Mouse (Mus musculus): ENCODE measurements at regions not wholly inside any gene's neighbourhood (a gene's known extent, or its start where the extent isn't known, plus 50 kb on each side); places are given as distances from the start of the nearest gene placed in this dataset.

DNA sequence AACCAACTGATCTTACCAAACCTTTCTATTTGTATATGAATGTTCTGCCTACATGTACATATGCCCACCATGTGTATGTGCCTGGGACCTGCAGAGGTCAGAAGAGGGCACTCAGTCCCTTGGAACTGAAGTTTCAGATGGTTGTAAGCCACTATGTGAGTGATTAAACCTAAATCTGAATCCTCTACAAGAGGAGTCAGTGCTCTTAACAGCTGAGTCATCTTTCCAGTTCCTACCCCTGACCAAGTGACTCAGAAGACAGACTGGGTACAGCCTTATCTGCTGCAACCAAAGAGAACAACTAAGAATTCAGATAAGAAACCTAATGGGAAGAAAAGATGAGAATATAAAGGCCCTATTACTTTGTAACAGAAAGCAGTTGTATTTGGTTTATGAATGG lies 317.9 kb downstream of the Pax3 start:
- ATAC-seq (no peak), DNase-seq (no peak)
- no peaks in the 10 kb centered on the region for H3K9me3 ChIP-seq (ENCODE audit: low read length)
- no peak overlapping the region for H3K4me3 ChIP-seq (ENCODE audit: low read depth, low read length)
- H3K27me3 ChIP-seq (ENCODE audit: insufficient read depth, low read length): no peaks in the 10 kb centered on the region
- no peak overlapping the region for H3K27ac ChIP-seq (ENCODE audit: low read depth, low read length)
- H3K4me2 ChIP-seq (ENCODE audit: low read depth): no peak overlapping the region
- H3K9ac ChIP-seq: no peak overlapping the region
- no peaks in the 10 kb centered on the region for H3K4me1 ChIP-seq (ENCODE audit: insufficient read depth)
- TF ChIP-seq CTCF (IDR thresholded peaks at IDR 0.05; ENCODE audit: low read depth): no peak
- H3K36me3 ChIP-seq (ENCODE audit: insufficient read depth): no peaks in the 10 kb centered on the region

DNA sequence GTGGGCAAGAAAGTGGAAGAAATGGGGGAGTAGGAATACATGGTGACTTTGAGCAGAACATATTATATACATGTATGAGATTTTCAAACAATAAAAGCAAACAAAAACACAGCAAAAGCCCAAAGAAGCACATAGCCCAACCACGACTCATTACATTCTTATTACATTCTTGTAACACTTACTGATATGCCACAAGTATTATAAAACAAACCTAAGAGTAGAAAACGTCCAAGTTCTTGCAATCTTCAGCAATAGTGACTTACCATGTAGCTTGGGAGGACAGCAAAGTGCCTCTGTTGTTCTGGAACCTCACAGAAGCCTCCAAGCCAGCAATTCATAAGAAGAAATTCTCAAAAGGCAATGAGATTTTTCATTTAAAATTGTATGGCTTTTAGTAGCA lies 326.8 kb downstream of the Pax3 start:
- no peaks in the 10 kb centered on the region for H3K4me1 ChIP-seq (ENCODE audit: insufficient read depth)
- no peak for TF ChIP-seq CTCF (IDR thresholded peaks at IDR 0.05; ENCODE audit: low read depth)
- no peak overlapping the region for H3K4me3 ChIP-seq (ENCODE audit: low read depth, low read length)
- H3K27me3 ChIP-seq (ENCODE audit: insufficient read depth, low read length): no peaks in the 10 kb centered on the region
- H3K4me2 ChIP-seq (ENCODE audit: low read depth): no peak overlapping the region
- H3K36me3 ChIP-seq (ENCODE audit: insufficient read depth): no peaks in the 10 kb centered on the region
- DNase-seq (no peak), ATAC-seq (no peak)
- WGBS: 69% methylated on average over 2 of the region's 2 CpGs
- H3K9me3 ChIP-seq (ENCODE audit: low read length): no peaks in the 10 kb centered on the region
- H3K27ac ChIP-seq (ENCODE audit: low read depth, low read length): no peak overlapping the region
- no peak overlapping the region for H3K9ac ChIP-seq

DNA sequence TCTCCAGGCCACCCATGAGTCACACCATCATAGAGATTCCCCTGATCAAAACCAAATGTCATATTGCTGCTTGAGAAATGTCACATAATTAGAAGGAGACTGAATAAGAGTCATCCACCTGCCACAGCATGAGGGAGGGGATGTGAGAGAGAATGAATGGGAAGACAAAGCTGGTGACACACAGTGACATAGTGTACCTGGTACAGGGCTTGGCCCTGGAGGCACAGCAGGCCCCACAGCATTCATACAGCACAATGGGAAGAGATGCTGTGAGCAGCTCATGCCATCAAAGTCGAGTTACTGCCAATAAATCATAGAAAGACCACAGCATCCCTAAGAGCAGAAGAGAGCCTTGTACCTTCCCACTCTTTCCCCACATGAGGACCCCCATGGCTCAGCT lies 327.8 kb downstream of the Pax3 start:
- Histone ChIP-seq H3K4me3 (ENCODE audit: low read depth, low read length) (no peak overlapping the region), H3K4me2 (ENCODE audit: low read depth) (no peak overlapping the region), H3K27ac (ENCODE audit: low read depth, low read length) (no peak overlapping the region), H3K4me1 (ENCODE audit: insufficient read depth) (no peaks in the 10 kb centered on the region), H3K36me3 (ENCODE audit: insufficient read depth) (no peaks in the 10 kb centered on the region), H3K9me3 (ENCODE audit: low read length) (no peaks in the 10 kb centered on the region), H3K9ac (no peak overlapping the region), H3K27me3 (ENCODE audit: insufficient read depth, low read length) (no peaks in the 10 kb centered on the region)
- ATAC-seq (peak; percentile 42; the same call in 1 of the 2 replicates), DNase-seq (no peak)
- TF ChIP-seq CTCF (IDR thresholded peaks at IDR 0.05; ENCODE audit: low read depth): no peak
- 37% methylated on average over 1 of the region's 1 CpGs for WGBS

DNA sequence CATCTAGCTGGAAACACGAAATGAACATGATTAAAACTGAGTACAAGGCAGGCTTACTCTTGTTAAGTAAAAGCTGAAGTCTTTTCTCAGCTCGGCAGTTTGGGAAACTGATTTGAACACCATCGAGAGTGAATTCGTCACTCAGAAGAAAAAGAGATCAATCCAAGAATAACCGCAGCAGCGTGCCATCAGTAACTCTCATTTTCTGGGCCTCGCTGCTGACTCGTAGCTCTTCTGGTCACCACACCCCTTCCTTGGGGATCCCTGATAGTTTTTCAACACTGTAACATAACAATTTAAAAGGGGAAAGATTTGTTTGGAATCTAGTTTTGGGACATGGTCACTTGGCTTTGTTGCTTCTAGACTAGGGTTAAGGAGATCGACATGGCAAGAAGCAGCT lies 337.0 kb downstream of the Pax3 start:
- Histone ChIP-seq H3K4me2 (ENCODE audit: low read depth) (no peak overlapping the region), H3K27ac (ENCODE audit: low read depth, low read length) (no peak overlapping the region), H3K36me3 (ENCODE audit: insufficient read depth) (no peaks in the 10 kb centered on the region), H3K27me3 (ENCODE audit: insufficient read depth, low read length) (no peaks in the 10 kb centered on the region), H3K4me3 (ENCODE audit: low read depth, low read length) (no peak overlapping the region), H3K9ac (no peak overlapping the region), H3K9me3 (ENCODE audit: low read length) (no peaks in the 10 kb centered on the region), H3K4me1 (ENCODE audit: insufficient read depth) (no peaks in the 10 kb centered on the region)
- ATAC-seq: no peak
- no peak for DNase-seq
- TF ChIP-seq CTCF (IDR thresholded peaks at IDR 0.05; ENCODE audit: low read depth): no peak
- 93% methylated on average over 9 of the region's 9 CpGs for WGBS

DNA sequence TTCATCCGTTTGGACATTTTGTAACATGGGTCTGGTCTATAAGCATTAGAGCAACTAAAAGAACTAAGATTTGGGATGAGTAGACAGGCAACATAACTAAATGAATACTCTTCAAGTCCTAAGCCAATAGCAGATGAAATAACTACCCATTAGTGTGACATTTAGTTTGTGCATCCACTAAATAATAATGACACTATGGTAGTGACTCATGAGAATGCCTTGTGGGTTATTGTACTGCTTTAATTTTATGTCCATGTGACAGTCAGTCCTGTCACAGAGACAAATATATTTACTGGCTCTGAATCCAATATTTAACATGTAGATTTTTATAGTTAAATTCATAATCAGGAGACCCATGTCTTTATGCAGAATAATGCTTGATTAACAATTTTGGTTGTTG lies 339.5 kb upstream of the Epha4 start:
- no peak overlapping the region for H3K4me2 ChIP-seq (ENCODE audit: low read depth)
- no peaks in the 10 kb centered on the region for H3K27me3 ChIP-seq (ENCODE audit: insufficient read depth, low read length)
- 90% methylated on average over 1 of the region's 1 CpGs for WGBS
- ATAC-seq (no peak), DNase-seq (no peak)
- TF ChIP-seq CTCF (IDR thresholded peaks at IDR 0.05; ENCODE audit: low read depth): no peak
- no peaks in the 10 kb centered on the region for H3K36me3 ChIP-seq (ENCODE audit: insufficient read depth)
- H3K9me3 ChIP-seq (ENCODE audit: low read length): no peaks in the 10 kb centered on the region
- H3K4me1 ChIP-seq (ENCODE audit: insufficient read depth): no peaks in the 10 kb centered on the region
- no peak overlapping the region for H3K4me3 ChIP-seq (ENCODE audit: low read depth, low read length)
- no peak overlapping the region for H3K27ac ChIP-seq (ENCODE audit: low read depth, low read length)
- H3K9ac ChIP-seq: no peak overlapping the region

DNA sequence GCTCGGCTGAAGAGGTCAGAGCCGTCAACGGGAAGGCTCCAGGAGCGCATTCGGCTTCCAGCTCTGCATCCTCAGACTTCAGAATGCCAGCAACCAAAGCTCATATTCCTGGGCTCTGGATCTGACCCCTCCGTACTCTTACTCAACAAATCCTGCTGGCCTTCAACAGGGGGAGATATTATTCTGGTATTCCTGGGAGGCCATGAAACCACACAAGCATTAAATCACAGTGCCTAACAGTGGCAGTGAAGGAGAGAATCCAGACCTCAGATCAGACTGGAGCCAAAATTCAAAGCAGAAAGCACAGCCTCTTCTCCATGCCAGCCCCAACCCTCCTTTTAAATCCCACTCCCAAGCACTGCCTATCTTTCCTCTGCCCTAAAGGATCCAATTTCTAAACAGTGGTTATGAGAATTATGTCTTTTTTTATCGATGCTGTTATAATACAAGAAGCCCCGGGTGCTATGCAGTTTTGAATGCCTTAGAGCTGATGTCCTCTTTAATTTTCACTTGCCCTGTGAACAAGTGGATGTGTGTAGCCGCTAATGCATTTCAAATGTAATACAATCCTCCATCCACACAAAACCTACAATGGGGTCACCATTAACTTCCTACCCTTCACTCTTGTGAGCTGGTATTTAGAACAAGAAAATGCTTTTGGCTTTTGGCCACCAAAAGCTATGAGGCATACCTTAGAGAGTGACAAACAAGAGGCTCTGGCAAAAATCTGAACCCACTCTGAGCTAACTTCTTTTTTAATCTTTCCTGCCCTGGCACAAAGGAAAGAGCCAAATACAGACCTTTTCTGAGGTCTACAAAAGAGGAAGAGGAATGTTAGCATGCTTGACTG lies 333.1 kb upstream of the Epha4 start:
- 75% methylated on average over 9 of the region's 9 CpGs for WGBS
- no peaks in the 10 kb centered on the region for H3K9me3 ChIP-seq (ENCODE audit: low read length)
- H3K27ac ChIP-seq (ENCODE audit: low read depth, low read length): no peak overlapping the region
- H3K27me3 ChIP-seq (ENCODE audit: insufficient read depth, low read length): no peaks in the 10 kb centered on the region
- H3K36me3 ChIP-seq (ENCODE audit: insufficient read depth): no peaks in the 10 kb centered on the region
- TF ChIP-seq CTCF (IDR thresholded peaks at IDR 0.05; ENCODE audit: low read depth): no peak
- no peak overlapping the region for H3K4me3 ChIP-seq (ENCODE audit: low read depth, low read length)
- no peak for DNase-seq
- no peaks in the 10 kb centered on the region for H3K4me1 ChIP-seq (ENCODE audit: insufficient read depth)
- no peak overlapping the region for H3K9ac ChIP-seq
- no peak overlapping the region for H3K4me2 ChIP-seq (ENCODE audit: low read depth)
- ATAC-seq: no peak

DNA sequence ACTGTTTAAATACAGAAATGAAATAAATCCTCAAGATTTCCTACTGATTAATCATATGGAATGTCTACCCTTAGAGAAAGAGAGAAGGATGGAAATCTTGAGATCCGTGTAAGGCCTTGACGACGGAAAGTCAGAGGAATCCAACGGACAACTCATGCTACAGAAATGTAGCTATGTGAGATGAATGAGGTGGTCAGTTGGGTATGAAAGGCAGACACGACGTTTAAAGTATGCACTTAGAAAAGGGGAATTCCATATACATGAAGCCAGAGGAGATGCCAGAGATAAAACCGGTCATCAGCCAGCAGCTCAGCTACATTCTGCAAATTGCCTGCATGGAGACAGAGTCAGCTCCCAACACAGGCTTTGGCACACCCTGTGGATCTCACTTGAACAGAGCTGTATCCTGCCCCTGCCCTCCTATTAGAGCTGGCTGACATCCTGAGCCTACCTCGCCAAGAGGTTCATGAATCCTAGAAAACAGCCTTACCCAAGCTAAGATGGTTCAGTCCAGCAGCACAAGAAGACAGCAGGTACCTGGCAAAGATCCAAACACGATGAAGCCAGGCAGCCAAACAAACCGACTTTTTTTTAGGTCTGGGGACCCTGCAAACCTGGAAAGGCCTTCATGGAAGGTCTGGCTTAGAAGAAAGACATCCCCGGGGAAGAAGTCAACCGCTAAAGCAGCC lies 331.3 kb upstream of the Epha4 start:
- 61% methylated on average over 12 of the region's 12 CpGs for WGBS
- TF ChIP-seq CTCF (IDR thresholded peaks at IDR 0.05; ENCODE audit: low read depth): no peak
- no peaks in the 10 kb centered on the region for H3K27me3 ChIP-seq (ENCODE audit: insufficient read depth, low read length)
- no peaks in the 10 kb centered on the region for H3K9me3 ChIP-seq (ENCODE audit: low read length)
- no peak overlapping the region for H3K4me2 ChIP-seq (ENCODE audit: low read depth)
- no peaks in the 10 kb centered on the region for H3K36me3 ChIP-seq (ENCODE audit: insufficient read depth)
- H3K27ac ChIP-seq (ENCODE audit: low read depth, low read length): no peak overlapping the region
- ATAC-seq (no peak), DNase-seq (no peak)
- no peak overlapping the region for H3K9ac ChIP-seq
- H3K4me1 ChIP-seq (ENCODE audit: insufficient read depth): no peaks in the 10 kb centered on the region
- no peak overlapping the region for H3K4me3 ChIP-seq (ENCODE audit: low read depth, low read length)

All from forebrain, postnatal 0 days (tissue).